Mouse (Mus musculus): ENCODE results near the gene Gm21760. TPM values are rescaled to one million over a fixed set of nuclear protein-coding genes. Genes with fewer than 3 reads are reported as not detected.
"Not testable (repeated sequence)": the region's sequence is repeated elsewhere in the genome, so short reads cannot be mapped to it uniquely, and the experiment has no call there.

The Gm21760 gene
- not detected in 2 replicates for polyA plus RNA-seq (2012; ENCODE audit: insufficient read depth, insufficient read length, low replicate concordance, missing spikeins)

DNA sequence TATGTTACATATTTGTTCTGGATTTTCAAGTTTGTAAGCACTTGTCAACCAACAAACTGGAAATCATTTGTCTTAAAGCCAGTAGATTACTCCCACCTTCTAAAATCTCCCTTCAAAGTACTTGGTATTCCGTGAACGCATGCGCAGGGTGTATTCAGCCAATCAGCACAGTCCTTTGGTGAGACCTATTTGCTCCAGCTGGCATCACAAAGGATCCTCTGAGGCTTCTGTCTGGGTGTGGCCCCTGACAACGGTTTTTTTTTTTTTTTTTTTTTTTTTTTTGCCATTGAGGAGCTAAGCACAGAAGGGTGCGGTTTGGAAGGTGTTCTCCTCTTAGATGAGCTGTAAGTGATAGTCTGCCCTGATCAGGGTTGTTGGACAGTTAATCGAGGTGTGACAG is at the start of gene Gm21760:
Gene Gm21760, plus strand, starts transcription at position 301 of the 400 bp plus-strand sequence.
- no CpG with 5 or more reads among the region's 6 CpGs for WGBS
- H3K4me1 ChIP-seq (ENCODE audit: control insufficient read depth, insufficient read depth, low read length); H3K4me3 ChIP-seq (ENCODE audit: insufficient read depth, low read depth, low read length); H3K27ac ChIP-seq (ENCODE audit: insufficient read depth, low read depth, low read length): not testable (repeated sequence)

Measured in olfactory bulb, adult 2 months (tissue).